Mouse (Mus musculus) limb, embryonic 14.5 days (tissue): Measurements from ENCODE around the gene Ppm1j. TPM values are rescaled to one million over a fixed set of nuclear protein-coding genes. Genes with fewer than 3 reads are reported as not detected.

Source experiments
- ATAC-seq: fragments of 200-750 bp; cut with Nextera tagmentation; 2 replicates; pipeline ENCODE4 v1.8.0; 2017; ENCODE audit warnings: low read depth, moderate number of reproducible peaks, moderate TSS enrichment; ENCODE audit not compliant: low FRiP score
- DNase-seq: peaks from one replicate; pipeline ENCODE4 v3.0.0-alpha.2; 2015; ENCODE audit warnings: low spot score
- H3K27ac ChIP-seq: fragments of 300-500 bp; sonication (generic); replicated peaks from 2 replicates; pipeline ENCODE4 v1.5.1; 2014; ENCODE audit warnings: low read depth, mild to moderate bottlenecking, low read length, moderate library complexity, mixed read lengths
- H3K27me3 ChIP-seq: fragments of 300-500 bp; sonication (generic); 2 replicates; pipeline ENCODE4 v1.6.1; 2014; ENCODE audit warnings: low read length, mixed read lengths; ENCODE audit not compliant: control insufficient read depth, insufficient read depth
- H3K36me3 ChIP-seq: fragments of 300-500 bp; sonication (generic); 2 replicates; pipeline ENCODE4 v1.6.1; 2014; ENCODE audit warnings: mild to moderate bottlenecking, low read length, moderate library complexity, mixed read lengths; ENCODE audit not compliant: control insufficient read depth, insufficient read depth
- H3K4me1 ChIP-seq: fragments of 300-500 bp; sonication (generic); 2 replicates; pipeline ENCODE4 v1.6.1; 2014; ENCODE audit warnings: antibody characterized with exemption, low read length, mixed read lengths; ENCODE audit not compliant: control insufficient read depth, insufficient read depth
- H3K4me2 ChIP-seq: fragments of 300-500 bp; sonication (generic); replicated peaks from 2 replicates; pipeline ENCODE4 v1.6.1; 2014; ENCODE audit warnings: low read depth, mild to moderate bottlenecking, low read length, moderate library complexity; ENCODE audit not compliant: severe bottlenecking
- H3K4me3 ChIP-seq: fragments of 300-500 bp; sonication (generic); replicated peaks from 2 replicates; pipeline ENCODE4 v1.5.1; 2014; ENCODE audit warnings: low read length
- H3K9ac ChIP-seq: fragments of 300-500 bp; sonication (generic); 2 replicates; pipeline ENCODE4 v1.6.1; 2014; ENCODE audit warnings: mild to moderate bottlenecking, low read depth, low read length, moderate library complexity; ENCODE audit not compliant: severe bottlenecking
- H3K9me3 ChIP-seq: fragments of 300-500 bp; sonication (generic); 2 replicates; pipeline ENCODE4 v1.6.1; 2016; ENCODE audit warnings: low read length; ENCODE audit not compliant: control insufficient read depth
- POLR2A ChIP-seq: fragments of 200-500 bp; IDR thresholded peaks from 2 replicates; pipeline ENCODE4 v1.8.0; 2012; ENCODE audit warnings: inconsistent platforms, mild to moderate bottlenecking, moderate library complexity, borderline replicate concordance; ENCODE audit not compliant: insufficient read depth, insufficient read length; ENCODE audit errors: extremely low read depth
- WGBS: fragments of 180-500 bp; shearing (Covaris S2); extraction: QIAGEN DNeasy Blood & Tissue Kit; methylation state at CpG from one replicate; pipeline ENCODE4 v1.1.7; 2014; 5-methylcytosine and 5-hydroxymethylcytosine counted together
- polyA plus RNA-seq, 2 experiments: library from polyadenylated mRNA; depleted of rRNA in 1 of 2; stranded (reverse) in 1 of 2; unstranded in 1 of 2; fragments of >200 nt; fragmentation: Nextera tagmentation in 1 of 2; extraction: Ambion mirVana in 1 of 2; gene quantifications; 2 replicates each; pipeline versions ENCODE4 v1.2.1 to v1.2.3; 2012 to 2014

Gene Ppm1j
- polyA plus RNA-seq, 2 experiments = 4.4 to 6.5 TPM

- TF ChIP-seq POLR2A = no peak
- Histone ChIP-seq H3K9me3 (no peaks in the 10 kb centered on the region), H3K27ac (peak overlapping the region; percentile 78), H3K36me3 (peaks cover 68% of the 10 kb centered on the region), H3K4me2 (peak overlapping the region; percentile 15; the same call in 1 of the 2 replicates), H3K9ac (no peak overlapping the region), H3K4me3 (no peak overlapping the region), H3K27me3 (no peaks in the 10 kb centered on the region), H3K4me1 (peaks cover 57% of the 10 kb centered on the region)
- WGBS = 58% methylated on average over 20 of the region's 20 CpGs
- DNase-seq (peak; percentile 97), ATAC-seq (peak; percentile 86)
Measured at GRCm38 (mm10) chr3:104793871-104794828, 13.3 kb downstream of the Ppm1j start.

GRCm38 (mm10) chr3:104794953-104795470 is 14.2 kb downstream of the Ppm1j start:
- DNase-seq = no peak
- Histone ChIP-seq H3K36me3 (peaks cover 77% of the 10 kb centered on the region), H3K4me1 (peaks cover 57% of the 10 kb centered on the region), H3K9ac (no peak overlapping the region), H3K9me3 (no peaks in the 10 kb centered on the region), H3K27ac (peak overlapping the region; percentile 3; the same call in 1 of the 2 replicates), H3K4me2 (no peak overlapping the region), H3K27me3 (no peaks in the 10 kb centered on the region), H3K4me3 (no peak overlapping the region)
- WGBS = 49% methylated on average over 12 of the region's 12 CpGs
- no peak for TF ChIP-seq POLR2A
- no peak for ATAC-seq

DNA sequence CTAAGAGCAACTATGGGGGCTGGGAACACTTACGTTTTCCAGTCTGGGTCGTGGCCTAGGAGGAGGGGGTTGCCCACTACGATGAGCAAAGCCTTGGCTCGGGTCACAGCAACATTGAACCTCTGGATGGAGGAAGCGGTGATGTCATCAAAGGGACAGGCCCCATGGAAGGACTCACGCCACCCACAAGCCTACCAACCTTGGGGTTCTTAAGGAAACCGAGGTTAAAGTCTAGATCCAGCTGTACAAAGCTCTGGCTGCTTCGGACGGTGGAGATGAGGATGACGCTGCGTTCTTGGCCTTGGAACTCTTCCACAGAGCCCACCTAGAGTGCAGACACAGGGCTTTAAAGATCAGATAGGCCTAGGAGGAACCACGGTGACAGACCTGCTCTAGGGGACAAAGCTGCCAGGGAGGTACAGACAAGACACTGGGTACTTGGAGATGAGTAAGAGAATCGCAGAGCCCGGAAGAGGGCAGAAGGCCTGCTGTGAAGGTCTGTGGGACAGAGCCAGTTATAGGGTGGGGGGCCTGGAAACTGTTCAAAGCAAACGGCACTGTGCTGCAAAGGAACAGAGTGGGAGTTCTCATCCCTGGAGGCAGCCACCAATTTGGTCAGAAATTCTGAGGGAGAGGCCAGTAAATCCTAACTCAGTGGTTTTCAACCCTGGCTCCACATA is 14.9 kb downstream of the Ppm1j start:
- DNase-seq = no peak
- H3K4me1 ChIP-seq = peaks cover 52% of the 10 kb centered on the region
- WGBS = 69% methylated on average over 15 of the region's 15 CpGs
- H3K36me3 ChIP-seq = peaks cover 84% of the 10 kb centered on the region
- 0 out of 2 replicates have a peak overlapping the region, but pooled peaks have one; percentile 26 for H3K27ac ChIP-seq
- no peak overlapping the region for H3K4me3 ChIP-seq
- no peak for ATAC-seq
- H3K4me2 ChIP-seq = no peak overlapping the region
- no peak overlapping the region for H3K9ac ChIP-seq
- no peak for TF ChIP-seq POLR2A
- H3K27me3 ChIP-seq = no peaks in the 10 kb centered on the region
- no peaks in the 10 kb centered on the region for H3K9me3 ChIP-seq

- peaks cover 88% of the 10 kb centered on the region for H3K36me3 ChIP-seq
- no peak for DNase-seq
- H3K4me1 ChIP-seq = peaks cover 45% of the 10 kb centered on the region
- WGBS = 74% methylated on average over 15 of the region's 15 CpGs
- no peak overlapping the region for H3K27ac ChIP-seq
- H3K4me3 ChIP-seq = no peak overlapping the region
- H3K9me3 ChIP-seq = no peaks in the 10 kb centered on the region
- TF ChIP-seq POLR2A = no peak
- H3K4me2 ChIP-seq = no peak overlapping the region
- ATAC-seq = no peak
- no peaks in the 10 kb centered on the region for H3K27me3 ChIP-seq
- no peak overlapping the region for H3K9ac ChIP-seq
Measured at GRCm38 (mm10) chr3:104796430-104797082, 15.7 kb downstream of the Ppm1j start.

GRCm38 (mm10) chr3:104800681-104801080 is 19.8 kb downstream of the Ppm1j start:
- no peak for TF ChIP-seq POLR2A
- peaks cover 4% of the 10 kb centered on the region for H3K4me1 ChIP-seq
- H3K27me3 ChIP-seq = no peaks in the 10 kb centered on the region
- peaks cover 79% of the 10 kb centered on the region for H3K36me3 ChIP-seq
- H3K9me3 ChIP-seq = no peaks in the 10 kb centered on the region
- H3K4me3 ChIP-seq = no peak overlapping the region
- ATAC-seq (no peak), DNase-seq (no peak)
- no peak overlapping the region for H3K9ac ChIP-seq
- WGBS = 92% methylated on average over 11 of the region's 11 CpGs
- no peak overlapping the region for H3K4me2 ChIP-seq
- H3K27ac ChIP-seq = no peak overlapping the region
